Mouse (Mus musculus): ENCODE data around the gene Lhx3.

Gene Lhx3

DNA sequence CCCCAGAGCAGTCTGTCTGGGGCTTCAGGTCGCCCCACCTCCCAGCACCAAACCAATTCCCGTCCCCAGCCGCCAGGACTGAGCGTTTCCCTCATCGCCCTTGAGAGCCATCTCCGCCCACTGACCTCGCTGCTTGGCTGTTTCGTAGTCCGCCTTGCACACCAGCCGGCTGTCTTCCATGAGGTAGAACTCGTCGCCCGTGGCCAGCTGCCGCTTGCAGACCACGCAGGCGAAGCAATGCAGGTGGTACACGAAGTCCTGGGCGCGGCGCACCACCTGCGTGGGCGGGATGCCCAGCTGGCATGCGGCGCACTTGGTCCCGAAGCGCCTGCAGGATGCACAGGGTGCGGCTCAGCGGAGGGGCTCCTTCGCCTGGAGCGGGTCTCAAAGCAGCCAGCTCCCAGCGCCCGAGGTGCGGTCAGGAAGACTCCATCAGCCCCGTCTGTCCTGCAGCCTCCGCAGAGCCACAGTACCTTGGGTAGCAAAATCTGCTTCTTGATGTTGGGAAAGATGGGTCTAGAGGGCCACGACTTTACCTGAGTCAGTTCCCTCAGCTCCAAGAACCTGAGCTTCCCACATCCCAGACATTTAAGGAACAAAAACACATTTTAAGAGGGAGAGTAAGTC is 5.1 kb downstream of the Lhx3 start:
- DNase-seq (ENCODE audit: low read depth in 1 of 2, low spot score in 2 of 2): no peak

DNA sequence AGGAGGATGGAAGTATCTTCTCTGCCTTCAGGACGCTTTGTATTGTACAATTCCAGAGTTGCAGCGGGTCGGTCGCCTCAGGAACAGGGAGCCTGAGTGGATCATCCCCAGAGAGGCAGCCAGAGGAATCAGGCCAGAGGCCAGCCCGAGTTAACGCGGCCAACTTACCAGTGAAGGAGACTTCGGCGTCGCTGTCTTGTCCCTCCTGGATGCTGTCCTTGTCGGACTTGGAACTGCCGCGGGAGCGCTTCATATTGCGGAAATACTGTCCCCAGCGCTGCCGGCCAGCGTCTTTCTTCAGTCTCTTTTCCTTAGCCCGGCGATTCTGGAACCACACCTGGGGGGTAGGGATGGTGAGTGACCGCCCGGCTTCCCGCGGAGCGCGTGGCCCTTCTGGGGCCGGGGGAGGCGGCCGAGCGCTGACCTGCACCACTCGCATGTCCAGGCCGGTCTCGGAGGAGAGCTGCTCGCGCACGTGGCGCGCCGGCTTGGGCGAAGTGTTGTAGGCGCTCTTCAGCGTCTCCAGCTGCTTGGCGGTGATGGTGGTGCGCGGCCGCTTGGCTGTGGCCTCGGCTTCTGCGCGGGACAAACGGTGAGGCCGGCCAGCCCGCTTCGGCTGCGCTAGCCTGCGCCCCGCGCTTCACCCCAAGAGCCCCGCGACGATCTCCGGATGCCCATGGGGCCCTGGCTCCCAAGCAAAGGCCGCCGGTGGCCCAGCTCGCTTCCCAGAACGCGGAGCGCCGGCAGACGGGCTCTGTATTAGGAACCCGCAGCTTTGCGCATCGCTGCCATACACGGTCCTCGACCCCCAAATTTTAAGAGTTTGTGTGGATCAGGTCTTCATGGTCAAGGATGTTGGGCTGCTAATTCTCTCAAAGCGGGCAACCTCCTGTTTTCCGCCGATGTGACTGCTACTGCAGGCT is 5.9 kb downstream of the Lhx3 start:
- DNase-seq (ENCODE audit: low read depth in 1 of 2, low spot score in 2 of 2): no peak

DNA sequence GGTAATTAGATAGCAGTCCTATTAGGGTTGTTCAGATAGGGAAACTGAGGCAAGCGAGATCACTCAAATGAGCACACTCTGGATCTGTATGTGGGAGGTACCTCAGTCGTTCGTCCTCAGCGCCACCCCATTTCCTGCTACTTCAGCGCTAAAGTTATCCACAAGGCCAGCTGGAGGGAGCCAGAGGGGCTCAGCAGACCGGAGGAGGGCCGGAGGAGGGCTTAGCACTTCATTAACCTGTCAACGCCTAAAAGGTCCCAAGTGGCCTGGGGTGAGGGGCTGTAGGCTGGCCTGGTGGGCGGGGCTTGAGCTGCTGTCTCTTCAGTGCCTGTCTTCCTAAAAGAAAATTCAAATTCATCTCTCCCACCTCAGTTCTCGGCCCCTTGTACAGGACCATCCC is 9.6 kb downstream of the Lhx3 start:
- no peak for DNase-seq (ENCODE audit: low read depth in 1 of 2, low spot score in 2 of 2)

DNA sequence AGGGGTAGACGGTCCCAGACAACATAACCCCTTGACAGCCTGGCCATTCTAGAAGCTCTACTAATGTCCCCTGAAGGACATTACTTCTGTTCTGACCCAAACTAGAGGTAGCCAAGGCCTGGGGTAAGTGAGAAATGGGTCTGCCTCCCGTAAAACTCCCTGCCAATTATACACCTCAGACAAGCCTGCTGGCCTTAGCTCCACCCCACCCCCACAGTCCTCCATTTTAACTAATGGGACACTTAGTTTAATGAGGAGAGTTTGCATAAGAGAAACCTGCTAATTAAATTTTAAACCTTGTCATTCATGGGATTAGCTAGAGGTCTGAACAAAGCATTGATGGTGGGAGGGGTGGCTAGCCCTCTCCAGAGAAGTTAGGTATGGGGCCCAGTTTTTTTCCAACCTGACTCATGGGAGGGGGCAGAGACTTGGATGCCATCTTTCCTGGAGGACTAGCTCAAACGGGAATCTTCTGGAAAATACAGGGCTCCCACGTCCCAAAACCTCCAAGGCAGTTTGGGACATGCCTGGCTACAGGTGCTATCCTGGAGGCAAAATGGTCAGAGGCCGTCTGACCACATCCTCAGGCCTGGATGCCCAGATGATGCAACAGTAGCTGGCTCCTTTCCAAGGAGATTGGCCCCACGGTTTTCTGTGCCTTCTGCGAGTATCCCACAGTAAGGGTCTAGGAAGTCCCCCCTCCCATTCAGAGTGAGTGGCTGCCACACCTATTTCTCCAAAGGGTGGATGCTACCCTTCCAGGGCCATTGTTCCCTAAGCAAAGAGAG is 13.3 kb downstream of the Lhx3 start:
- no peak for DNase-seq (ENCODE audit: low read depth in 1 of 2, low spot score in 2 of 2)

DNA sequence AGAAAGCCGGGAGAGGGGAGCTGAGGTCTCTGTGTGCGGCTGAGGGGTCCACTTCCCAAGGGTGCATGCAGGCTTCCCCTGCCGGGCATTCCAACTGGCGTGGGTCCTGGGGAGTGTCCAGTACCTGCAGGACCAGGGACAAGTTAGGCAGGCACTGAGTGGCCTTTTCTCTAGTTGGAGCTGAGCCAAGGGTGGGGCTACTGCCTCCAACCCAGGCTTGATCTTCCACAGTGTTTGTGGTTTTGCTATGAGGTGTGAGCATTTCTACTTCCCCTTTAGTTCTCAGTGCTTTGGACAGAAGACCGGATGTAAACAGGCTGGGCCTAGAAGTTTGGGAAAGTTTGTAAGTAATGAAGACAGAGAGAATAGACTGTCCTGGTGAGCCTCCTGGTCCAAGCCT is 19.6 kb downstream of the Lhx3 start:
- DNase-seq (ENCODE audit: low read depth in 1 of 2, low spot score in 2 of 2): peak; percentile 60 to 66

DNA sequence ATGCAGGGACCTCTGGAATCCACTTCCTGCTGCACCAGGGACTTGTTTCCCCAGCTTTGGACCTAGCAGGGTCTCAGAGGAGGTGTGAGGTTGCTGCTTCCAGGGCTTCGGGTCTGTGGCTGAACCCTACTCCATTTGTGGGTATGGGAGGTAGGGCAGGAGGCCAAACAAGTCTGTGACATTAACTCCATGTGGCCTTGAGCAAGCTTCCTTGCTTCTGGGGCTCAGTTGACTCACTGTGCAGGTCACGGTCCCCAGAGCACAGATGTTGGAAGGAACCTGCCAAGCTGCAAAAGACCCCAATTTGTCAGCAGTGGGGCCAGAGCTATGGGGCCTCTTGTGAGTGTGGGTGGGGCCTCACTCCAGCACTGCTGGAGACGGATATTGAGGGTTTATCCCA is 23.7 kb downstream of the Lhx3 start:
- DNase-seq (ENCODE audit: low read depth in 1 of 2, low spot score in 2 of 2): no peak

DNA sequence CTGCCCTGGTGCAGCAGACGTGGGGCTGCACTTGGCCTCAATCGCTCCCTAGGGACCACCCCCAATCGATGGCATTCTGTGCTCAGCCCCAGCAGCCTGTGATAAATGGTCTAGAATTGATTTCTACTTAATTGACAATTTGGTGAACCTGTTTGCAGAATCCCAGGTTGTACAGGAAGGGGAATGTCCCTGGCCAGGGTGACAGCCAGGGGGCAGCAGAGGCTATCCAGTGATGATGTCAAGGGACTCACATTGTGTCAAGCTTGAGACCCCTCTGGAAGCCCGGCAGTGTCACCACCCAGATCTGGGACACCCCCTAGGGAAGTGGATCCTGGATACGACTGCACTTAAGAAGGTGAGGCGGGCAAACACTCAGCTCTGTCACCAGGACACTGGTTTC is 25.4 kb downstream of the Lhx3 start:
- DNase-seq (ENCODE audit: low read depth in 1 of 2, low spot score in 2 of 2): peak in 1 of 2 experiments; percentile 22

DNA sequence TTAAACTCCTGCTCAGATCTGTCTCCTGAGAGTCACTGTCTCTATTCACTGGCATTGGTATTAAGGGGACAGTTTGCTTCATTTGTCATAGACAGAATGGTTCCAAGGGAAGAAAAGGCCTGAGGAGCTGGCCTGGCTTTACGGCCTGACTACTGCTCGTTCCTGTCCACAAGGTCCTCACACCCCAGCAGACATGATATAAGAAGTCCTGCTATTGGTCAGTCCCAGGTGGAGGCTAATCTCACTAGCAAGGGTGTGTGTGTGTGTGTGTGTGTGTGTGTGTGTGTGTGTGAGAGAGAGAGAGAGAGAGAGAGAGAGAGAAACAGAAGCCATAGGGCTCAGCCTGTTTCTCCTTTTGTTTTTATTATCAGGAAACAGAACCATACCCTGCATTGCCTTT is 30.9 kb downstream of the Lhx3 start:
- no peak for DNase-seq (ENCODE audit: low read depth in 1 of 2, low spot score in 2 of 2)

DNA sequence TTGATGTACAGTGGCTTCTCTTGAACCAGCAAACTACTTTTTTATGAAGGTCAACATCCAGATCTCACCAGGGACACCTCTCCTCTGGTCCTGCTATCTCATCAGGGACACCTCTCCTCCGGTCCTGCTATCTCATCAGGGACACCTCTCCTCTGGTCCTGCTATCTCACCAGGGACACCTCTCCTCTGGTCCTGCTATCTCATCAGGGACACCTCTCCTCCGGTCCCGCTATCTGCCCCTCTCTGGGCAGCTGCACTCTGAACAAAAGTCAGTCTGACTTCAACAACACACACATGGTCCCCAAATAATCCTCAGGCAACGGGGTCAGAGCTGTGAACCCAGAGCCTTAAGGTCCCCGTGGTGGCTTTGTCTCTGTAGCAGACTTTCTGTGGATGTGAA is 31.4 kb downstream of the Lhx3 start:
- no peak for DNase-seq (ENCODE audit: low read depth in 1 of 2, low spot score in 2 of 2)

DNA sequence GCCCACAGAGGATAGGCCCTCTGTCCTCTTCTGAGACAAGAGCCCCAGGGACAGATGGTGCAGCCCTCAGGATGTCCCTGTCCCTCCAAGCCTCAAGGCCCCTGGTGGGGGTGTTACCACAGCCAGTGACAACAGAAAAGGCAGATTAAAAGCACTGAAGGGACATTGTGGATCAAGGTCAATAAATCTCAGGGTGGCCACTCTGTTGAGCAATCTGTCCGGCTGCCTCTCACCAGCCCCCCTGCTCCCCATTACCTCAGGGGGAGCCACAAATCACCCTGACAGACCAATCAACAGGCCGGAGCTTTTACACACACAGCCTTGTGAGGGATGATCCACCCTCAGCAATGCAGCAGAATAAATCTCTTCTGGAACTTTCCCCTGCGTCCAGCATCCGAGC is 32.9 kb downstream of the Lhx3 start:
- DNase-seq (ENCODE audit: low read depth in 1 of 2, low spot score in 2 of 2): no peak

DNA sequence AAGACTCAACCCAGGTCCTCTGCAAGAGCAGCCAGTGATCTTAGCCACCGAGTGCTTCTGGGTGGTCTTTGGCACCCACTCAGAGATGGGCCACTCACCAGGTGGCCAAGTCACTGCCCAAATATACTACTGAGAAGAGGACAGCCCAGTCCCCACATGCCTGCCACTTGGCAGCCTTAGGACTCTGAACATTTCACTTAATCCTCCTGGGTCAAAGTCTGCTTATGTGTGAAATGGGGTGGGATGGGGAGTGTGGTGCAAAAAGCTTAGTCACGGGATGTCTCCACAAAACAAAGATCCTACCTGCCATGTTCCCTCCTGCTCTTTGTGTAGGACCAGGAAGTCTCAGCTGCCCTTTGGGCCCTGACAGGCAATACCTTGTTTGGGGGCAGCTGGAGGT is 35.9 kb downstream of the Lhx3 start:
- DNase-seq (ENCODE audit: low read depth in 1 of 2, low spot score in 2 of 2): no peak

DNA sequence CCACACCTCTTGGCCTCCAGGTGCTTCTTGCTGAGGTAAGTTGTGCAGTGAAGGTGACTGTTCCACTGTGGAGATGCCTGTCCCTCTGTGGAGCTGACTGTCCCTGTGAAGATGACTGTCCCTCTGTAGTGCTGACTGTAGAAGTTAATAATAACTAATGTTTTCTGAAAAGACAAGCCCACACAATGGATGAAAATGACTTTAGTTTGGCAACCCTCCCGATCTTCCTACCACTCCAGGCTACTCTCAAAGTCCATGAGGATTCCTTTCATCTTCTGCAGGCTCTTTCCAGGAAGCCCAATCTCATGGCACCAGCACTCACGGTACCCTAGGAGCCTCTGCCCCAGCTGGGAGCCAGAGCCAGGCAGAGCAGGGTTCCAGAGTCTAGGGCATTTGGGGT is 37.7 kb downstream of the Lhx3 start:
- DNase-seq (ENCODE audit: low read depth in 1 of 2, low spot score in 2 of 2): no peak

DNA sequence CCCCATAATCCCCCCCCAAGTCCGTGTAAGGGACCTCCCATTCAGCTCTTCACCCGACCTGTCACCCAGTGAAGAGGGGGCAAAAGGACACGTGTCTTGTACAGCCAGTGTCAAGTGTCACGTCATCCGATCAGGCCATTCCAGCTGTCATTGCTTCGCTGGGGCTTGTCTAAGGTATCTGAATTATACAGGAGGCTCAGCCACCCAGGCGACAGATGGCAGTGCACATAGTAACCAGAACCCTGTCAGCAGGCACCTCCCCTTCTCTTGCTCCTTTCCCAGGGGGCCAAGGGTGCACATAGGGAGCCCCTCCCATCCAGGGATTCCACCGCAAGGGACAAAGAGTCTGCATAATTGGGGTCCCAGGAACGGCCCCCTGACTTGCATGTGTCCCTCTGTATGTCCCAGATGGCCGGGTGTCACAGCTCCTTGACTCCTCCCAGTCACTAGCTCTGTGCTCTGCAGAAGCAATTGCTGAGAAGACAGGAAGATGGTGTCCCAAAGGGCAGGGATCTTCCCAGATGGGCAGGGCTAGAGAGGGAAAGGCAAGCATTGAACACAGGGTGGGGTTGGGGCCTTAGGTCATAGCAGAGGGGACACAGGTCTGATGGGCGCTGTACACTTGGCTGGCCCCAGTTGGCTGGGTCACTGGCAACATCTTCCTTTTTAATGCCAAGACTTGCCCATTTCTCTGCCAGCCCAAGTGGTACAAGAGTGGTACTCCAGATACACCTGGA is 39.1 kb downstream of the Lhx3 start:
- no peak for DNase-seq (ENCODE audit: low read depth in 1 of 2, low spot score in 2 of 2)

DNA sequence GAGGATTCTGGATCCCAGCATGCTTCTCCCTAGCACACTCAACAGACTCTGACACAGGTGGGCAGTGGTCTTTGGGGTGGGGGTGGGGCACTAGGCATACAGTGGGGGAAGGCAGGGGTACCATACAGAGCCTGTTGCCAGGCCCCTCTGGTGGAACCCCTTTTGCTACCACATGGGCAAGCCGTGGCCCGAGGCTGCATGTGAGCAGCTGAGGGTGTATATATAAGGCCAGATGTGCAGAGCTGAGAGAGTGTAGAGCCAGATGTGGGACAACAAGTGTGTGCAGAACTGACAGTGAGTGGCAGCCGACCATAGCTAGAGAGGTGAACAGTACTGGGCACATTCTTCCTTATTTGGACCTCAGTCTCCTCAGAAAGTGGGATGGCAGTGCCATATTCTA is 41.2 kb downstream of the Lhx3 start:
- no peak for DNase-seq (ENCODE audit: low read depth in 1 of 2, low spot score in 2 of 2)

DNA sequence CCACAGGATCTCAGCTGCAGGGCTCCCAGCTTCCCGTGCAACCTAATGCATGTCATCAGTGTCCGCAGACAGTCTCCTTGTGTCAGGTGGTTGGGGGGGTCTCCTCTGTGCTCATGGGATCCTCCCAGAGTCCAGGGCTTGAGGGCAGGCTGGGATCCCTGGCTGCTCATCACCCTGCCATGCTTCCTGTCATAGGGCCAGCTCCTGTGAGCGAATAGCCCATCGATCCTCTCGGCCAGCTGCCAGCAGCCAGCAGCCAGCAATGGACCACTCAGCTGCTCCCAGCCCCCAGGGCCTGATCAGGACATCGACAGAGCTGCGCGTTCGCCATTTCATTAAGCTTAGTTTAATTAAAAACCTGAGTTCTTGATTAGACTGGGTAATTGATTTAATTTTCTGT is 50.0 kb downstream of the Lhx3 start:
- DNase-seq (ENCODE audit: low read depth in 1 of 2, low spot score in 2 of 2): no peak

DNA sequence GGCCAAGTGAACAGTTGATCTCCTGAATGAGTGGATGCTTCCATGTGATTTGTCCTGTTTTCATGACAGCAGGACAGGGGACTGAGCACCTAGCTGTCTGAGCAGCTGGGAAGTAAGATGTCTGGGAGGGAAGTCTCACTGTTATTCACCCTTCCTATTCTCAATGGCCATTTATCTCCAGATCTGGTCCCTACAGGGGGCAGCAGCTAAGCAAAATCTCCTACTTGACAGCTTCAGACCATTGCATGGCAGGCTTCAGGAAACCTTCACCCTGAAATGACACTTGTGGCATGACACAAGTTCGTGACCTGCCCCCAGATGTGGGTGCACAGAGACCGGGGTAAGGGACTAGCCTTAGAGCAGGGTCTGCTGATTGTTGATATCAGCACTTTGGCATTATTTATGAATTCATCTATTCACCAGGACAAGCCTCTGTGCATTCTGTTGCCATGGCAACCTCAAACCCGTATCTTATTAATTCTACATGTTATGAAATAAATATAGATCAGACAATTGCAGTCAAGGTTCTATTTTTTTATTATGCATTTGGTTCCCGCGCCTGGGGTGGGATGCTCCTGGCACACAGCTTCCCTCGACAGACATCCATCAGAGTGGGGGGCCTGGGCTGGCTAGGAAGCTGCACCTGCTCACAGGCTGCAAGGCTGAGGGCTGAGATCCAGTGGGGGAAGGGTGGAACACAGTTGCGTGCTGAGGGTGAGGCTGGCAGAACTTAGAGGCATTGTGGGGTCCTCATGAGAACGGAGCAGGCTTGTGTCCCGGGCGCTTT is 51.7 kb downstream of the Lhx3 start:
- DNase-seq (ENCODE audit: low read depth in 1 of 2, low spot score in 2 of 2): no peak

DNA sequence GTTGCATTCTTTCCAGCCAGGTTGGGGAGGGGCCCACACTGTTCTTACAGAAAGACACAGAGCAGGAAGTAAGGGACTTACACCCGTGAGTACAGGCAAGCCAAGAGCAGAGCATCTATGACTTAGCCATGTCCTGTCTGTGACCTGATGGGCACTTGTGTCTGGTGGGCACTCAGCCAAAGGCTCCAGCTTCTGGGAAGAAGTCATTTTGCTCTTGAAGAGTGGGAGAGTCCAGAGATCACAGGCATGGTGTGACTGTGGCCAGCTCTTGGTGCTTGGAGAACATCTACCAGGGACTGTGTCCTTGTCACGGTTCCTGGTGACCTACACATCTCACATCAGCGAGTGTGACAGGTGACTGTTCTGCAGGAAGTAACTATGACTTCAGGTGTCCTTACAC is 52.4 kb downstream of the Lhx3 start:
- DNase-seq (ENCODE audit: low read depth in 1 of 2, low spot score in 2 of 2): no peak

DNA sequence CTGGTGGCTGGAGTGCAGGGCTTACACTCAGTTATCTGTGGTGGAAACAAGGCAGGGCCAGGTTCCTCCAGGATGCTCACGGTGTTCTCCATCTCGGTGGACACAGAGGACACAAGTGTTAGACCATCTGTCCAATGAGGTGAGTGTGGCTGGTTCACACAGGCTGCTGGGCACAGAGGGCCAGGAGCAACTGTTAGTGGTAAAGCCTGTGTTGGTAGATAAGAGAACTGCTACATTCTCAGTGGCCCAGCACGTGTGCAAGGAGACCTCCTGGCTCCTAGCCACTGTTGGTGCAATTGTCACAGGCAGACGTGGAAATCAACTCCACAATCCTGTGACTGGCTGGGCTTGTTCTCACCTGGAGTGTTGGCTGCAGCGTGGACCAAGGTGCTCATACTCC is 53.5 kb downstream of the Lhx3 start:
- DNase-seq (ENCODE audit: low read depth in 1 of 2, low spot score in 2 of 2): no peak

DNA sequence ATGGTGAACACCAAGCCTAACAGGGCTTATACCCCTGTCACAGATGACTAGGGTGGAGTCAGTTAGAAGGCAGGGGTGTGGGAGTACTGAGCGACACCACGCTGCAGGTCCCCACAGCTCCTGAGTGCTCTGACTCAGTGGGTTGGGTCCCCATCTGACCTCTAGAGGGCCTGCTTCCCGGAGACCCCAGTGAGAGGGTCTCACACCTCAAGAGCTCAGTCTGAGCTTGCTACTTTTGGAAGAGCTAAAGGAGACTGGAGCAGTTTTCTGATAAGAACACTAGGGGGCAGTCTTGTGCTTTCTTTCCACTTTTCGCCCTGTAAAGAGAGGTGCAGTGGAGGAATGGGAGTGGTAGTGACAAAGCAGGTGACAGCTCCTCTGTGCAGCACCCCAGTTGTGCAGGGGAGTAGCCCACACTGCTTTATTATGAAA is 54.2 kb downstream of the Lhx3 start:
- no peak for DNase-seq (ENCODE audit: low read depth in 1 of 2, low spot score in 2 of 2)

DNA sequence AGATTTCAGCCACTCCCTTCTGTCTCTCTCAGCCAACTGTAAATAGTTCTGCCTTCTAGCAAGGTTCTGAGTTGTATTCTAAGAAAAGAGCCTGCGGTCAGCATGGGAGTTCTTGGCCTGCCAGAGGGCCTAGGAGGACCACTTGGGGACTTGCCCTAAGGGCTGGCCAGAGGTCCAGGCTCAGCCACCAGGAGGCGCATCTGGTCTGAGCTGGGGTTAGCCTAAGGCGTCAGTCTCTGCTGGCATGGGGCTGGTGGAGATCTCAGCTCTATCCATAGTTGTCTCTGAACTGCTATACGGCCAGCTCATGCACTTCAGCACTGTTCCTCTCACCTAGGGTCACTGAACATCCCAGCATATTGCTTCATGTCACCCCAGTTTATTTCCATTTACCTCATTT is 54.8 kb downstream of the Lhx3 start:
- no peak for DNase-seq (ENCODE audit: low read depth in 1 of 2, low spot score in 2 of 2)
